Mouse (Mus musculus) heart, embryonic 11.5 days (tissue): ENCODE results near the gene Cd72. TPM values are rescaled to one million over a fixed set of nuclear protein-coding genes. Genes with fewer than 3 reads are reported as not detected.

Experiments
- ATAC-seq: fragments of 200-750 bp; cut with Nextera tagmentation; replicated peaks from 2 replicates; pipeline ENCODE4 v1.8.0; 2017; ENCODE audit warnings: moderate library complexity; ENCODE audit not compliant: insufficient number of reproducible peaks, low FRiP score, low TSS enrichment
- H3K27ac ChIP-seq: fragments of 300-500 bp; sonication (generic); 2 replicates; pipeline ENCODE4 v1.5.1; 2014; ENCODE audit warnings: mild to moderate bottlenecking, low read depth, low read length
- H3K27me3 ChIP-seq: fragments of 300-500 bp; sonication (generic); 2 replicates; pipeline ENCODE4 v1.6.1; 2014; ENCODE audit warnings: mild to moderate bottlenecking, low read length, mixed read lengths; ENCODE audit not compliant: control insufficient read depth, insufficient read depth
- H3K36me3 ChIP-seq: fragments of 300-500 bp; sonication (generic); 2 replicates; pipeline ENCODE4 v1.6.1; 2014; ENCODE audit warnings: mild to moderate bottlenecking, low read length, moderate library complexity, mixed read lengths; ENCODE audit not compliant: control insufficient read depth, insufficient read depth
- H3K4me1 ChIP-seq: fragments of 300-500 bp; sonication (generic); 2 replicates; pipeline ENCODE4 v1.6.1; 2014; ENCODE audit warnings: low read length; ENCODE audit not compliant: control insufficient read depth, insufficient read depth
- H3K4me2 ChIP-seq: fragments of 300-500 bp; sonication (generic); 2 replicates; pipeline ENCODE4 v1.6.1; 2014; ENCODE audit warnings: mild to moderate bottlenecking, moderate library complexity
- H3K4me3 ChIP-seq: fragments of 300-500 bp; sonication (generic); 2 replicates; pipeline ENCODE4 v1.5.1; 2014; ENCODE audit warnings: low read depth, low read length
- H3K9ac ChIP-seq: fragments of 300-500 bp; sonication (generic); 2 replicates; pipeline ENCODE4 v1.6.1; 2014; ENCODE audit warnings: mild to moderate bottlenecking, low read depth, low read length, moderate library complexity
- H3K9me3 ChIP-seq: fragments of 300-500 bp; sonication (generic); replicated peaks from 2 replicates; pipeline ENCODE4 v1.6.1; 2016; ENCODE audit warnings: low read length; ENCODE audit not compliant: control insufficient read depth
- WGBS: fragments of 180-500 bp; shearing (Covaris S2); extraction: QIAGEN DNeasy Blood & Tissue Kit; methylation state at CpG from one replicate; pipeline ENCODE4 v1.1.7; 2014; ENCODE audit not compliant: insufficient replicate concordance; 5-methylcytosine and 5-hydroxymethylcytosine counted together
- polyA plus RNA-seq: library from polyadenylated mRNA; unstranded; fragments of >200 nt; fragmentation: Nextera tagmentation; extraction: Ambion mirVana; gene quantifications from 2 replicates; pipeline ENCODE4 v1.2.1, GENCODE M21; 2014

The Cd72 gene
- polyA plus RNA-seq, 1 experiment from 2014 or later: 3.3 TPM

- peaks cover 58% of the 10 kb centered on the region for H3K4me1 ChIP-seq
Observed at GRCm38 (mm10) chr4:43398014-43398413, 56.4 kb downstream of the Cd72 start.

More at GRCm38 (mm10) chr4:43398014-43398413, 56.4 kb downstream of the Cd72 start:
- ATAC-seq: no peak
- Histone ChIP-seq H3K27me3 (no peaks in the 10 kb centered on the region), H3K36me3 (no peaks in the 10 kb centered on the region), H3K4me2 (no peak overlapping the region), H3K4me3 (no peak overlapping the region), H3K27ac (peak overlapping the region; percentile 52), H3K9ac (no peak overlapping the region), H3K9me3 (no peaks in the 10 kb centered on the region)
- WGBS: 61% methylated on average over 4 of the region's 4 CpGs

Other genes starting within 250 kb of the Cd72 start
- gene Atp8b5, start 187.5 kb downstream of the Cd72 start, polyA plus RNA-seq: 0.27 TPM in 1 of 2 replicates, not detected in the other
- gene Rusc2, start 72.6 kb downstream of the Cd72 start, polyA plus RNA-seq: 6.3 and 7.8 TPM in 2 replicates
- gene Fam166b, start 25.5 kb downstream of the Cd72 start, polyA plus RNA-seq: 0.23 TPM in 1 of 2 replicates, not detected in the other
- 5.0 and 6.1 TPM in 2 replicates for gene Tesk1, start 12.7 kb downstream of the Cd72 start, polyA plus RNA-seq
- gene Sit1, start 29.1 kb upstream of the Cd72 start, polyA plus RNA-seq: not detected in 2 replicates
- 73.6 and 75.8 TPM in 2 replicates for gene Ccdc107, start 38.3 kb upstream of the Cd72 start, polyA plus RNA-seq
- 34.2 and 35.7 TPM in 2 replicates for gene Arhgef39, start 45.1 kb upstream of the Cd72 start, polyA plus RNA-seq
- gene Car9, start 52.3 kb upstream of the Cd72 start, polyA plus RNA-seq: 1.7 and 3.2 TPM in 2 replicates
- gene Tpm2, start 69.1 kb upstream of the Cd72 start, polyA plus RNA-seq: 155 and 162 TPM in 2 replicates
- gene Creb3, start 107.7 kb upstream of the Cd72 start, polyA plus RNA-seq: 59.7 and 77.1 TPM in 2 replicates
- 74.2 and 86.2 TPM in 2 replicates for gene Tln1, start 108.1 kb upstream of the Cd72 start, polyA plus RNA-seq
- 20.1 and 32.5 TPM in 2 replicates for gene Rgp1, start 124.1 kb upstream of the Cd72 start, polyA plus RNA-seq
- gene Gba2, start 124.2 kb upstream of the Cd72 start, polyA plus RNA-seq: 14.3 and 18.4 TPM in 2 replicates
- not detected in 2 replicates for gene Msmp, start 129.9 kb upstream of the Cd72 start, polyA plus RNA-seq
- gene Npr2, start 177.3 kb upstream of the Cd72 start, polyA plus RNA-seq: 7.2 and 7.8 TPM in 2 replicates
- gene Spag8, start 199.0 kb upstream of the Cd72 start, polyA plus RNA-seq: 0.29 and 0.38 TPM in 2 replicates
- 128 and 131 TPM in 2 replicates for gene Hint2, start 201.8 kb upstream of the Cd72 start, polyA plus RNA-seq
- 2.7 and 3.3 TPM in 2 replicates for gene Tmem8b, start 214.3 kb upstream of the Cd72 start, polyA plus RNA-seq
- gene Fam221b, start 214.5 kb upstream of the Cd72 start, polyA plus RNA-seq: 3.4 and 3.9 TPM in 2 replicates
- not detected in 2 replicates for gene Olfr70, start 246.2 kb upstream of the Cd72 start, polyA plus RNA-seq